Mouse (Mus musculus) bone marrow, adult 2 months (tissue): ENCODE data around the gene Pde4d.

Experiments used
- CTCF ChIP-seq: fragments of 200-500 bp; IDR thresholded peaks from 2 replicates; pipeline ENCODE4 v1.5.1; 2011; ENCODE audit warnings: low read length, control low read depth; ENCODE audit not compliant: control insufficient read depth, insufficient read depth
- POLR2A ChIP-seq: fragments of 200-500 bp; IDR thresholded peaks from 2 replicates; pipeline ENCODE4 v1.6.1; 2011; ENCODE audit warnings: low read depth, mild to moderate bottlenecking, control low read depth, low read length, borderline replicate concordance; ENCODE audit not compliant: control insufficient read depth

DNA sequence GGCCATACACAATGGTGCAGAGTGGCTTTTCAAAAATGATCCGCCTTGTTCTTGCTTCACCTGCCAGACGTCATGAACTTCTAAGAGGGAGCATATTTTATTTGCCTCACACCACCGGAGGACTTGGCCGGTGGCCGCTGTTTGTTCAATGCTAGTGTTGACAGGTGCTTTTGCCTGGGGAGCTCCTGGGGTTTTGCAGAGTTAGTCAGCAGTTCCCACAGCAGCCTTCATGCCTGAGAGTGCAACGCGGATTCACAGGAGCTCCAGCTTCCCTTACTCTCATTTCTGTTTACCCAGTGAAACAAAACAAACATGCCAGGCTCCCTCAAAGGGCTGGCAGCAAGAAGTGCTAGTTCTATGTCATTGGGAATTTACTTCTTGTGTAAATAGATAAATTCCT lies 1031.7 kb downstream of the Pde4d start:
- no peak for TF ChIP-seq POLR2A
- TF ChIP-seq CTCF = no peak
